Mouse (Mus musculus) induced T-regulatory cell, adult 2 months (primary cell): ENCODE measurements around the gene Ccl27b.
"Not testable (repeated sequence)": the region's sequence is repeated elsewhere in the genome, so short reads cannot be mapped to it uniquely, and the experiment has no call there.

Source experiments
- DNase-seq: peaks from one replicate; pipeline ENCODE4 v3.0.0-alpha.2; 2012; ENCODE audit warnings: low read depth

The Ccl27b gene

GRCm38 (mm10) chr4:42654951-42655350 is at the start of gene Ccl27b:
Gene Ccl27b (plus strand): TSS chr4:42655251.
- DNase-seq: not testable (repeated sequence)

- not testable (repeated sequence) for DNase-seq
Observed at GRCm38 (mm10) chr4:42611895-42612294, 43.2 kb upstream of the Ccl27b start, which contains the start of gene Gm10591. Gene Gm10591 (plus strand): TSS chr4:42612195.

GRCm38 (mm10) chr4:42629419-42629818 is 25.6 kb upstream of the Ccl27b start, which contains the start of gene Gm2564:
Gene Gm2564 (plus strand): TSS chr4:42629719.
- DNase-seq: not testable (repeated sequence)

- DNase-seq: not testable (repeated sequence)
Observed at GRCm38 (mm10) chr4:42661793-42662192, 6.7 kb downstream of the Ccl27b start, which contains the start of gene Il11ra2. Gene Il11ra2 (minus strand): TSS chr4:42661893.

GRCm38 (mm10) chr4:42675415-42675814 is 20.4 kb downstream of the Ccl27b start:
- DNase-seq: not testable (repeated sequence)

GRCm38 (mm10) chr4:42679365-42679764 is 24.3 kb downstream of the Ccl27b start:
- DNase-seq: not testable (repeated sequence)

- DNase-seq: not testable (repeated sequence)
Observed at GRCm38 (mm10) chr4:42680374-42681356, 25.6 kb downstream of the Ccl27b start.

GRCm38 (mm10) chr4:42681473-42682182 is 26.6 kb downstream of the Ccl27b start:
- not testable (repeated sequence) for DNase-seq

GRCm38 (mm10) chr4:42682183-42682524 is 27.1 kb downstream of the Ccl27b start:
- DNase-seq: not testable (repeated sequence)
